Mouse (Mus musculus) forebrain, postnatal 0 days (tissue): ENCODE results near the gene Trip13. TPM values are rescaled to one million over a fixed set of nuclear protein-coding genes. Genes with fewer than 3 reads are reported as not detected.
A peak's percentile ranks its signal among the peaks of the same experiment; 100 is the strongest.

ENCODE experiments used
- ATAC-seq: fragments of 200-750 bp; cut with Nextera tagmentation; 2 replicates; pipeline ENCODE4 v1.8.0; 2017; ENCODE audit warnings: mild to moderate bottlenecking, moderate library complexity
- DNase-seq: peaks from one replicate; pipeline ENCODE4 v3.0.0-alpha.2; 2015
- H3K27ac ChIP-seq: fragments of 300-500 bp; sonication (generic); 2 replicates; pipeline ENCODE4 v1.5.1; 2014; ENCODE audit warnings: low read depth, mild to moderate bottlenecking, antibody characterized with exemption, low read length, moderate library complexity, mixed read lengths
- H3K27me3 ChIP-seq: fragments of 300-500 bp; sonication (generic); 2 replicates; pipeline ENCODE4 v1.6.1; 2014; ENCODE audit warnings: mild to moderate bottlenecking, low read length, mixed read lengths; ENCODE audit not compliant: insufficient read depth
- H3K36me3 ChIP-seq: fragments of 300-500 bp; sonication (generic); 2 replicates; pipeline ENCODE4 v1.6.1; 2014; ENCODE audit warnings: mild to moderate bottlenecking, moderate library complexity; ENCODE audit not compliant: insufficient read depth
- H3K4me1 ChIP-seq: fragments of 300-500 bp; sonication (generic); 2 replicates; pipeline ENCODE4 v1.6.1; 2014; ENCODE audit warnings: antibody characterized with exemption; ENCODE audit not compliant: insufficient read depth
- H3K4me2 ChIP-seq: fragments of 300-500 bp; sonication (generic); 2 replicates; pipeline ENCODE4 v1.6.1; 2014; ENCODE audit warnings: low read depth, mild to moderate bottlenecking, moderate library complexity
- H3K4me3 ChIP-seq: fragments of 300-500 bp; sonication (generic); 2 replicates; pipeline ENCODE4 v1.5.1; 2014; ENCODE audit warnings: low read depth, low read length, mixed read lengths
- H3K9ac ChIP-seq: fragments of 300-500 bp; sonication (generic); 2 replicates; pipeline ENCODE4 v1.6.1; 2014; ENCODE audit warnings: mild to moderate bottlenecking
- H3K9me3 ChIP-seq: fragments of 300-500 bp; sonication (generic); 2 replicates; pipeline ENCODE4 v1.6.1; 2016; ENCODE audit warnings: low read length
- CTCF ChIP-seq: sonication (generic); IDR thresholded peaks from 2 replicates; pipeline ENCODE4 v1.5.1; 2016; ENCODE audit warnings: antibody characterized with exemption, control low read depth, low read depth
- WGBS: fragments of 180-500 bp; shearing (Covaris S2); extraction: QIAGEN DNeasy Blood & Tissue Kit; methylation state at CpG from one replicate; pipeline ENCODE4 v1.1.7; 2014; 5-methylcytosine and 5-hydroxymethylcytosine counted together
- polyA plus RNA-seq: library from polyadenylated mRNA; unstranded; fragments of >200 nt; fragmentation: Nextera tagmentation; extraction: Ambion mirVana; gene quantifications from 2 replicates; pipeline ENCODE4 v1.2.1, GENCODE M21; 2015
- total RNA-seq: library from RNA; depleted of rRNA; stranded (reverse); fragments of >200 nt; gene quantifications from 2 replicates; pipeline ENCODE4 v1.2.3, GENCODE M21; 2014

Trip13 gene
- total and polyA plus RNA-seq, 2 experiments from 2014 or later, result 4.3 to 9.6 TPM

GRCm38 (mm10) chr13:73936938-73937320, 655 bp downstream of the Trip13 start:
- peaks cover 10% of the 10 kb centered on the region; the same call in 1 of the 2 replicates for H3K4me1 ChIP-seq
- no peaks in the 10 kb centered on the region for H3K27me3 ChIP-seq
- H3K9me3 ChIP-seq, result no peaks in the 10 kb centered on the region
- H3K9ac ChIP-seq, result peak overlapping the region; percentile 94; the same call in 1 of the 2 replicates
- DNase-seq (no peak), ATAC-seq (no peak; the same call in 1 of the 2 replicates)
- no peak overlapping the region for H3K27ac ChIP-seq
- 14% methylated on average over 5 of the region's 5 CpGs for WGBS
- peak overlapping the region; percentile 89 for H3K4me3 ChIP-seq
- no peak for TF ChIP-seq CTCF
- peak overlapping the region; percentile 85 for H3K4me2 ChIP-seq
- H3K36me3 ChIP-seq, result peaks cover 13% of the 10 kb centered on the region

- Histone ChIP-seq H3K36me3 (peaks cover 23% of the 10 kb centered on the region; the same call in 1 of the 2 replicates), H3K4me1 (0 out of 2 replicates have a peak, but pooled peaks cover 4% of the 10 kb centered on the region), H3K4me2 (no peak overlapping the region), H3K4me3 (no peak overlapping the region), H3K9me3 (no peaks in the 10 kb centered on the region), H3K27ac (no peak overlapping the region), H3K9ac (no peak overlapping the region), H3K27me3 (no peaks in the 10 kb centered on the region)
- WGBS, result 87% methylated on average over 10 of the region's 10 CpGs
- ATAC-seq (no peak), DNase-seq (no peak)
- no peak for TF ChIP-seq CTCF
These were observed 5.4 kb downstream of the Trip13 start for GRCm38 (mm10) chr13:73932201-73932600.

GRCm38 (mm10) chr13:73913066-73913465, 24.5 kb downstream of the Trip13 start:
- WGBS, result 93% methylated on average over 4 of the region's 4 CpGs
- H3K4me3 ChIP-seq, result no peak overlapping the region
- no peak overlapping the region for H3K9ac ChIP-seq
- no peaks in the 10 kb centered on the region for H3K9me3 ChIP-seq
- no peaks in the 10 kb centered on the region for H3K27me3 ChIP-seq
- H3K4me1 ChIP-seq, result no peaks in the 10 kb centered on the region
- no peak overlapping the region for H3K27ac ChIP-seq
- TF ChIP-seq CTCF, result no peak
- H3K4me2 ChIP-seq, result no peak overlapping the region
- H3K36me3 ChIP-seq, result peaks cover 14% of the 10 kb centered on the region
- DNase-seq (no peak), ATAC-seq (no peak)

- Histone ChIP-seq H3K4me3 (no peak overlapping the region), H3K36me3 (no peaks in the 10 kb centered on the region), H3K9ac (no peak overlapping the region), H3K27me3 (no peaks in the 10 kb centered on the region), H3K4me1 (no peaks in the 10 kb centered on the region), H3K27ac (no peak overlapping the region), H3K9me3 (no peaks in the 10 kb centered on the region), H3K4me2 (no peak overlapping the region)
- WGBS, result 75% methylated on average over 2 of the region's 2 CpGs
- DNase-seq, result peak; percentile 75
- TF ChIP-seq CTCF, result peak; percentile 95
- ATAC-seq, result peak; percentile 94
These were observed 29.7 kb downstream of the Trip13 start for GRCm38 (mm10) chr13:73907683-73908412.

- no peak for ATAC-seq
- DNase-seq, result no peak
- H3K4me3 ChIP-seq, result no peak overlapping the region
- no peak overlapping the region for H3K27ac ChIP-seq
- no peak overlapping the region for H3K9ac ChIP-seq
- no peak for TF ChIP-seq CTCF
- H3K27me3 ChIP-seq, result no peaks in the 10 kb centered on the region
- no peaks in the 10 kb centered on the region for H3K36me3 ChIP-seq
- no peaks in the 10 kb centered on the region for H3K4me1 ChIP-seq
- H3K4me2 ChIP-seq, result no peak overlapping the region
- 56% methylated on average over 5 of the region's 5 CpGs for WGBS
- no peaks in the 10 kb centered on the region for H3K9me3 ChIP-seq
These were observed 30.4 kb downstream of the Trip13 start for GRCm38 (mm10) chr13:73907136-73907535.

GRCm38 (mm10) chr13:73897561-73897960, 40.0 kb downstream of the Trip13 start:
- no peaks in the 10 kb centered on the region for H3K9me3 ChIP-seq
- no peak overlapping the region for H3K9ac ChIP-seq
- DNase-seq (no peak), ATAC-seq (no peak)
- no peaks in the 10 kb centered on the region for H3K27me3 ChIP-seq
- H3K4me2 ChIP-seq, result no peak overlapping the region
- no peak overlapping the region for H3K4me3 ChIP-seq
- H3K4me1 ChIP-seq, result no peaks in the 10 kb centered on the region
- 81% methylated on average over 3 of the region's 3 CpGs for WGBS
- TF ChIP-seq CTCF, result no peak
- no peak overlapping the region for H3K27ac ChIP-seq
- no peaks in the 10 kb centered on the region for H3K36me3 ChIP-seq

GRCm38 (mm10) chr13:73892493-73893178, 44.9 kb downstream of the Trip13 start:
- no peak overlapping the region for H3K4me3 ChIP-seq
- H3K4me2 ChIP-seq, result no peak overlapping the region
- no peaks in the 10 kb centered on the region for H3K36me3 ChIP-seq
- H3K9me3 ChIP-seq, result no peaks in the 10 kb centered on the region
- H3K9ac ChIP-seq, result no peak overlapping the region
- H3K4me1 ChIP-seq, result no peaks in the 10 kb centered on the region
- peak; percentile 23; the same call in 1 of the 2 replicates for ATAC-seq
- 67% methylated on average over 6 of the region's 6 CpGs for WGBS
- DNase-seq, result no peak
- no peak overlapping the region for H3K27ac ChIP-seq
- TF ChIP-seq CTCF, result no peak
- H3K27me3 ChIP-seq, result no peaks in the 10 kb centered on the region
